Mouse (Mus musculus) limb, embryonic 14.5 days (tissue): ENCODE data around the gene Plcb4. TPM values are rescaled to one million over a fixed set of nuclear protein-coding genes. Genes with fewer than 3 reads are reported as not detected.

Source experiments
- ATAC-seq: fragments of 200-750 bp; cut with Nextera tagmentation; 2 replicates; pipeline ENCODE4 v1.8.0; 2017; ENCODE audit warnings: low read depth, moderate number of reproducible peaks, moderate TSS enrichment; ENCODE audit not compliant: low FRiP score
- DNase-seq: peaks from one replicate; pipeline ENCODE4 v3.0.0-alpha.2; 2015; ENCODE audit warnings: low spot score
- H3K27ac ChIP-seq: fragments of 300-500 bp; sonication (generic); replicated peaks from 2 replicates; pipeline ENCODE4 v1.5.1; 2014; ENCODE audit warnings: low read depth, mild to moderate bottlenecking, low read length, moderate library complexity, mixed read lengths
- H3K27me3 ChIP-seq: fragments of 300-500 bp; sonication (generic); 2 replicates; pipeline ENCODE4 v1.6.1; 2014; ENCODE audit warnings: low read length, mixed read lengths; ENCODE audit not compliant: control insufficient read depth, insufficient read depth
- H3K36me3 ChIP-seq: fragments of 300-500 bp; sonication (generic); 2 replicates; pipeline ENCODE4 v1.6.1; 2014; ENCODE audit warnings: mild to moderate bottlenecking, low read length, moderate library complexity, mixed read lengths; ENCODE audit not compliant: control insufficient read depth, insufficient read depth
- H3K4me1 ChIP-seq: fragments of 300-500 bp; sonication (generic); 2 replicates; pipeline ENCODE4 v1.6.1; 2014; ENCODE audit warnings: antibody characterized with exemption, low read length, mixed read lengths; ENCODE audit not compliant: control insufficient read depth, insufficient read depth
- H3K4me2 ChIP-seq: fragments of 300-500 bp; sonication (generic); replicated peaks from 2 replicates; pipeline ENCODE4 v1.6.1; 2014; ENCODE audit warnings: low read depth, mild to moderate bottlenecking, low read length, moderate library complexity; ENCODE audit not compliant: severe bottlenecking
- H3K4me3 ChIP-seq: fragments of 300-500 bp; sonication (generic); replicated peaks from 2 replicates; pipeline ENCODE4 v1.5.1; 2014; ENCODE audit warnings: low read length
- H3K9ac ChIP-seq: fragments of 300-500 bp; sonication (generic); 2 replicates; pipeline ENCODE4 v1.6.1; 2014; ENCODE audit warnings: mild to moderate bottlenecking, low read depth, low read length, moderate library complexity; ENCODE audit not compliant: severe bottlenecking
- H3K9me3 ChIP-seq: fragments of 300-500 bp; sonication (generic); 2 replicates; pipeline ENCODE4 v1.6.1; 2016; ENCODE audit warnings: low read length; ENCODE audit not compliant: control insufficient read depth
- POLR2A ChIP-seq: fragments of 200-500 bp; IDR thresholded peaks from 2 replicates; pipeline ENCODE4 v1.8.0; 2012; ENCODE audit warnings: inconsistent platforms, mild to moderate bottlenecking, moderate library complexity, borderline replicate concordance; ENCODE audit not compliant: insufficient read depth, insufficient read length; ENCODE audit errors: extremely low read depth
- WGBS: fragments of 180-500 bp; shearing (Covaris S2); extraction: QIAGEN DNeasy Blood & Tissue Kit; methylation state at CpG from one replicate; pipeline ENCODE4 v1.1.7; 2014; 5-methylcytosine and 5-hydroxymethylcytosine counted together
- polyA plus RNA-seq, 2 experiments: library from polyadenylated mRNA; depleted of rRNA in 1 of 2; stranded (reverse) in 1 of 2; unstranded in 1 of 2; fragments of >200 nt; fragmentation: Nextera tagmentation in 1 of 2; extraction: Ambion mirVana in 1 of 2; gene quantifications; 2 replicates each; pipeline versions ENCODE4 v1.2.1 to v1.2.3; 2012 to 2014

The Plcb4 gene
- polyA plus RNA-seq, 2 experiments: 13.1 to 23.1 TPM

GRCm38 (mm10) chr2:135926660-135927343, 268.0 kb downstream of the Plcb4 start:
- Histone ChIP-seq H3K4me3 (no peak overlapping the region), H3K36me3 (no peaks in the 10 kb centered on the region), H3K4me1 (no peaks in the 10 kb centered on the region), H3K27ac (no peak overlapping the region), H3K4me2 (no peak overlapping the region), H3K27me3 (no peaks in the 10 kb centered on the region), H3K9me3 (no peaks in the 10 kb centered on the region), H3K9ac (no peak overlapping the region)
- DNase-seq: peak; percentile 75
- ATAC-seq: peak; percentile 37; the same call in 1 of the 2 replicates
- 73% methylated on average over 8 of the region's 8 CpGs for WGBS
- no peak for TF ChIP-seq POLR2A

DNA sequence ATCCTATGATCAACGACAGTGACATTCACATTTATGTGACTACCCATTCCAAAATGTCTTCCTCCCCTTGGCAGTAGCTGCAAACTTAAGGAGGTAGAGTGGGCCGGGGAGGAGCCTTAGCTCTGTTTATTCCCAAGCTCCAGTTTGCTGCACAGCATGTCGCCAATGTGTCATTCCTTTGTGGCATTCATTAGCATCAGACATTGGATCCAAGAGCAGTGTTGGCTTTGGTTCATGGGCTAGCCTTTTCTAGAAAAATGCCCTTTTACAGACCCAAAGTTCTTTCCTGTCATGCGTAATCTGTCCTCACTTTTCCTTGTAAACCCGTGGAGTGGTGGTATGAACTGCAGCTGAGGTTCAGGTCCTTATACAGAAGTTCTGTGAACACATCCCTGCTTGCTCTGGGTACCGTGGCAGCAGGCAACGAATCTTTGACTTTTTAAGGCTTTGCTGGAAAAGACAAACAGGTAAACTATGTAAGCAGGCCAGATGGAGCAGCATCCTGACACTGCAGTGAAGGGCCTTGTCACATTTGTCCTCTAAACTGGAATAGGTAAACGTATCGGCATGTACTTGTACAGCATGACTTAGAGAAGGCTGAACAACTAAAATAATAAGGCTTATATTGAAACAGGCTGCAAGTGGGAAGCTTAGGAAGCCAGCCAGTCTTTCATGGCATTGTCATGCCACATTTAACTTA, 270.4 kb downstream of the Plcb4 start:
- 71% methylated on average over 9 of the region's 9 CpGs for WGBS
- DNase-seq (no peak), ATAC-seq (no peak)
- H3K36me3 ChIP-seq: no peaks in the 10 kb centered on the region
- no peak overlapping the region for H3K4me2 ChIP-seq
- H3K9me3 ChIP-seq: no peaks in the 10 kb centered on the region
- no peaks in the 10 kb centered on the region for H3K27me3 ChIP-seq
- no peak overlapping the region for H3K9ac ChIP-seq
- no peaks in the 10 kb centered on the region for H3K4me1 ChIP-seq
- H3K4me3 ChIP-seq: no peak overlapping the region
- no peak overlapping the region for H3K27ac ChIP-seq
- TF ChIP-seq POLR2A: no peak

- DNase-seq (no peak), ATAC-seq (no peak)
- no peaks in the 10 kb centered on the region for H3K36me3 ChIP-seq
- TF ChIP-seq POLR2A: no peak
- H3K4me2 ChIP-seq: no peak overlapping the region
- WGBS: 68% methylated on average over 4 of the region's 4 CpGs
- H3K4me1 ChIP-seq: no peaks in the 10 kb centered on the region
- no peaks in the 10 kb centered on the region for H3K9me3 ChIP-seq
- no peak overlapping the region for H3K4me3 ChIP-seq
- no peak overlapping the region for H3K27ac ChIP-seq
- no peak overlapping the region for H3K9ac ChIP-seq
- H3K27me3 ChIP-seq: no peaks in the 10 kb centered on the region
Measured at GRCm38 (mm10) chr2:135930696-135931095, 271.9 kb downstream of the Plcb4 start.

GRCm38 (mm10) chr2:135932569-135932968, 273.8 kb downstream of the Plcb4 start:
- Histone ChIP-seq H3K27me3 (no peaks in the 10 kb centered on the region), H3K9me3 (no peaks in the 10 kb centered on the region), H3K36me3 (no peaks in the 10 kb centered on the region), H3K4me3 (no peak overlapping the region), H3K9ac (no peak overlapping the region), H3K4me2 (no peak overlapping the region), H3K4me1 (no peaks in the 10 kb centered on the region), H3K27ac (no peak overlapping the region)
- WGBS: 84% methylated on average over 4 of the region's 4 CpGs
- DNase-seq: no peak
- no peak for ATAC-seq
- TF ChIP-seq POLR2A: no peak

- Histone ChIP-seq H3K9me3 (no peaks in the 10 kb centered on the region), H3K27me3 (no peaks in the 10 kb centered on the region), H3K9ac (no peak overlapping the region), H3K4me1 (no peaks in the 10 kb centered on the region), H3K27ac (no peak overlapping the region), H3K4me2 (no peak overlapping the region), H3K36me3 (no peaks in the 10 kb centered on the region), H3K4me3 (no peak overlapping the region)
- no peak for TF ChIP-seq POLR2A
- no peak for DNase-seq
- no peak for ATAC-seq
- WGBS: 77% methylated on average over 6 of the region's 6 CpGs
Measured at GRCm38 (mm10) chr2:135936376-135936775, 277.6 kb downstream of the Plcb4 start.
